Mouse (Mus musculus) megakaryocyte, embryonic 14.5 days (primary cell): Measurements from ENCODE around the gene Slamf9. TPM values are rescaled to one million over a fixed set of nuclear protein-coding genes. Genes with fewer than 3 reads are reported as not detected.

Source experiments
- H3K27me3 ChIP-seq: replicated peaks from 2 replicates; pipeline ENCODE3; 2012; ENCODE audit warnings: inconsistent platforms
- H3K36me3 ChIP-seq: replicated peaks from 2 replicates; pipeline ENCODE3; 2012; ENCODE audit warnings: low read length, inconsistent platforms, mixed read lengths
- H3K4me1 ChIP-seq: 2 replicates; pipeline ENCODE4 v1.6.1; 2012; ENCODE audit warnings: inconsistent platforms
- H3K4me3 ChIP-seq: replicated peaks from 2 replicates; pipeline ENCODE3; 2012; ENCODE audit warnings: moderate library complexity, mild to moderate bottlenecking, inconsistent platforms
- H3K9me3 ChIP-seq: 2 replicates; pipeline ENCODE4 v1.6.1; 2012; ENCODE audit warnings: inconsistent platforms
- FLI1 ChIP-seq: IDR thresholded peaks from 2 replicates; pipeline ENCODE4 v1.6.1; 2012; ENCODE audit warnings: low read length, inconsistent platforms, mixed read lengths
- GATA1 ChIP-seq: IDR thresholded peaks from 3 replicates; pipeline ENCODE4 v1.6.1; 2012; ENCODE audit warnings: mixed read lengths, low read length, inconsistent platforms, borderline replicate concordance
- polyA plus RNA-seq: library from polyadenylated mRNA; stranded (reverse); fragments of >175 nt; gene quantifications from 2 replicates; pipeline ENCODE4 v1.2.3, GENCODE M21; 2012; ENCODE audit warnings: low replicate concordance; ENCODE audit not compliant: insufficient read depth

Slamf9 gene
- polyA plus RNA-seq = not detected in 2 replicates

DNA sequence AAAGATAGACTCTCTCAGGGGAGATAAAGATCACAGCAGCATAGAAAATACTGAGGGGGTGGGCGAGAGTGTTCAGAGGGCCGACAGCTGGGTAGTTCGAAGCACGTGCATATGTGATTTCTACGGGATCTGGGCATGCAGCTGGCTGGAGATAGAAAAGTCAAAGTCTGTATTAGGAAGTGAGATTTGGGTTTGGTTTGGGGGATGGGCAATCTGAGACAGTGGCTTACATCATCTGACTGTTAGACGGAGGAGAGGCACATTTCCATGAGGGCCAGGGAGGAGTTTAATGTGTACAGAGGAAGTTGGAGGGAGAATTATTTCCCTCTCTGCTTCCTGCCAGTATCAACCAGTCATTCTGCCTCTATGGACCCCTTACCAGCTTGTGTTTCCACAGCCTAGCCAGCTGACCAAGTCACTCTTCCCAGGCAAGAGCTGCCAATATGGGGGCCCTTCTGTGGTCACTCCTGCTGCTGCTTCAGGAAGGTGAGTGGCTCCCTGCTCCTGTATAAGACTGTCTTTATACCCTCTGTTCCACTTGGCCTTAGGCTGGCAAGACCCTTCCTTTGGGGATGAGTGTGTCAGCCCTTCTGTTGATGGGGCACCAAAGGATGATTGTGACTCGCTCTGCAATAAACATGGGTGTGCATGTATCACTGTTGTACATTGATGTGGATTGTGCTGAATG is at the start of gene Slamf9:
Gene Slamf9 (plus strand): TSS at position 305 of the 688 bp plus-strand sequence.
- Histone ChIP-seq H3K4me3 (no peak within 1 kb of the TSS), H3K4me1 (peaks cover 11% of the 10 kb centered on the region), H3K9me3 (no peaks in the 10 kb centered on the region), H3K36me3 (no peaks in the 10 kb centered on the region), H3K27me3 (peaks cover 48% of the 10 kb centered on the region)
- no peak for TF ChIP-seq FLI1
- no peak for TF ChIP-seq GATA1

- H3K4me1 ChIP-seq = peaks cover 10% of the 10 kb centered on the region
- H3K27me3 ChIP-seq = peaks cover 8% of the 10 kb centered on the region
- H3K4me3 ChIP-seq = no peak overlapping the region
- H3K9me3 ChIP-seq = no peaks in the 10 kb centered on the region
- no peaks in the 10 kb centered on the region for H3K36me3 ChIP-seq
- no peak for TF ChIP-seq GATA1
- no peak for TF ChIP-seq FLI1
These were observed 48.7 kb upstream of the Slamf9 start for GRCm38 (mm10) chr1:172426419-172426818.

DNA sequence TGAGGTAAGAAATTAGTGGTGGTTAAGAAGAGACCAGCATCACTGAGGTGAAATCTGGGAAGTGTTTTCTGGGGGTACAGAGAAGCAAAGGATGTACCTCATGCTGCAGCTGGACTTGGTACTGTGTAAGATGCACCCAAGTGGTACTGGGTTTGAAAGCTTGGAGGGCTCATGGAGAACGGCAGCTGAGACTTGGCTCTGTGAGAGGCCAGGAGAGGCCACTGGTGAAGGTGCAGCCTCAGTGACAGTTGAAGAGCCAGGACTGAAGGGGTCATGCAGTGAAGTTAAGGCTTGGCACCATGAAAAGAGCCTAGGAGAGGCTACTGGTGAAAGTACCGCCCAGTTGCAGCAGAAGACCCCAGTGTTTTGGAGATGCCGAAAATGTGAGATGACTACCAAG is 47.3 kb upstream of the Slamf9 start:
- no peak overlapping the region for H3K4me3 ChIP-seq
- TF ChIP-seq GATA1 (no peak), FLI1 (no peak)
- H3K4me1 ChIP-seq = peaks cover 14% of the 10 kb centered on the region
- H3K9me3 ChIP-seq = no peaks in the 10 kb centered on the region
- H3K27me3 ChIP-seq = peaks cover 8% of the 10 kb centered on the region
- H3K36me3 ChIP-seq = no peaks in the 10 kb centered on the region

- no peak for TF ChIP-seq FLI1
- no peak for TF ChIP-seq GATA1
- H3K27me3 ChIP-seq = peaks cover 8% of the 10 kb centered on the region
These were observed 46.5 kb upstream of the Slamf9 start for GRCm38 (mm10) chr1:172428614-172429013.

DNA sequence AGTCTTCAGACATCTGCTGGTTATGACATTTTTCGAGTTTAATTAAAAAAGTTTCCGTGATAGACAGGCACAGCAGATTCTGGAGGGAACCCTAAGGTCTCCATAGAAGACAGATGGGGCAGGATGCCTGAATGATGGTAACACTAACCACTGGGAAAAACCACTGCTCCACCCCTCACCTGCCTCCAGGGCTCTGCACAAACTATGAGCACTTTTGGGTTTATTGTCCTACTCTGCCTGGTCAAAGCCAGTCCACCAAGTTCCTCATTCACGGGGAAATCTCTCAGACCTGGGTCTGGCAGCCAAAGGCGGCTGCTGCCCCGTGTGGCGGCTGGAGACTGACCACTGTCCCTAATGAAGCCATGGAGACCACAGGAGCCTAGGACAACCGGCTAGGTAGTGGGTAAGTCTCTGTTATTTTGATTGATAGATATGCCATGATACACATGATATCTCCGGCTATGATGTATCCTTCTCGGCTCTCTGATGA is 44.4 kb upstream of the Slamf9 start:
- Histone ChIP-seq H3K27me3 (peaks cover 8% of the 10 kb centered on the region), H3K9me3 (0 out of 2 replicates have a peak, but pooled peaks cover 3% of the 10 kb centered on the region), H3K4me1 (0 out of 2 replicates have a peak, but pooled peaks cover 4% of the 10 kb centered on the region), H3K36me3 (no peaks in the 10 kb centered on the region), H3K4me3 (no peak overlapping the region)
- TF ChIP-seq GATA1 (no peak), FLI1 (no peak)

More at GRCm38 (mm10) chr1:172428614-172429013, 46.5 kb upstream of the Slamf9 start:
- Histone ChIP-seq H3K4me1 (peaks cover 9% of the 10 kb centered on the region), H3K9me3 (no peaks in the 10 kb centered on the region), H3K36me3 (no peaks in the 10 kb centered on the region), H3K4me3 (no peak overlapping the region)

DNA sequence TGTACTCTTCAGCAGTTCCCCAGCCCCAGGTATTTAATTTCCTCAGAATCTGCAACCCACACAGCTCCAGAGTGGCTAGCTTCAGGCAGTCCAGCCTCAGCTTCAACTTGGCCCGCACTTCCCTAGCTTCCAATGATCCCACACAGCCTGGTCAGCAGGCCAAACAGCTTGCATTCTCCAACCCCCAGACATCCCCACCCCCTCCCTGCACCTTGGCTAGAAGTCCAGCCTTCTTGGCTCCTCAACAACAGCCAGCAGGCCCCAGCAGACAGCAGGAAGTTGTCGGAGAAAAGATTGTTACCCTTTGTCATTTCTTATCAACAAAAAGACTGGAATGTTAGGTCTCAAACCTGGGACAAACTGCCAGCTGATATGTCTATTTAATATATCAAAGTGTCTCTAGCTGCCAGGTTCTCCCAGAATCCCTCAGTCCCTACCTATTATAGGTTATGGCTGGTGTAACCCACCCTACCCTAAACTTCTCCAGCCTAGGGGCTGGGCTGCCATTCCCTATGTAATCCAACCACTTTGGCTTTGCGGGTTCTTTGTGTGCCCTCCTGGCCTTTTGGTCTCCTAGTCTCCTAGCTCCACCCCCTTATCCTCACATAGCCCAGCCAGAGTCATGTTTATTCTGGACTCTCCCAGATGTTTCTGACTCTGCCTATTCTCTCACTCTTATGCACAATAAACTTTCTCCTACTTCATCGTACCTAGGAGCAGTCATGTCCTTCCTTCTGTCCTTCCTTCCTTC is 43.1 kb upstream of the Slamf9 start:
- TF ChIP-seq GATA1 (no peak), FLI1 (no peak)
- H3K4me1 ChIP-seq = 0 out of 2 replicates have a peak, but pooled peaks cover 4% of the 10 kb centered on the region
- H3K9me3 ChIP-seq = 0 out of 2 replicates have a peak, but pooled peaks cover 3% of the 10 kb centered on the region
- H3K36me3 ChIP-seq = no peaks in the 10 kb centered on the region
- peaks cover 12% of the 10 kb centered on the region for H3K27me3 ChIP-seq
- no peak overlapping the region for H3K4me3 ChIP-seq

- TF ChIP-seq GATA1 (no peak), FLI1 (no peak)
- no peaks in the 10 kb centered on the region for H3K36me3 ChIP-seq
- no peak overlapping the region for H3K4me3 ChIP-seq
- H3K9me3 ChIP-seq = 0 out of 2 replicates have a peak, but pooled peaks cover 3% of the 10 kb centered on the region
- peaks cover 12% of the 10 kb centered on the region for H3K27me3 ChIP-seq
- 0 out of 2 replicates have a peak, but pooled peaks cover 4% of the 10 kb centered on the region for H3K4me1 ChIP-seq
These were observed 42.6 kb upstream of the Slamf9 start for GRCm38 (mm10) chr1:172432587-172432955.

- TF ChIP-seq GATA1 (no peak), FLI1 (no peak)
- Histone ChIP-seq H3K9me3 (0 out of 2 replicates have a peak, but pooled peaks cover 3% of the 10 kb centered on the region), H3K4me1 (0 out of 2 replicates have a peak, but pooled peaks cover 4% of the 10 kb centered on the region), H3K4me3 (no peak overlapping the region), H3K36me3 (no peaks in the 10 kb centered on the region), H3K27me3 (peaks cover 9% of the 10 kb centered on the region)
These were observed 41.9 kb upstream of the Slamf9 start for GRCm38 (mm10) chr1:172433012-172433850.

DNA sequence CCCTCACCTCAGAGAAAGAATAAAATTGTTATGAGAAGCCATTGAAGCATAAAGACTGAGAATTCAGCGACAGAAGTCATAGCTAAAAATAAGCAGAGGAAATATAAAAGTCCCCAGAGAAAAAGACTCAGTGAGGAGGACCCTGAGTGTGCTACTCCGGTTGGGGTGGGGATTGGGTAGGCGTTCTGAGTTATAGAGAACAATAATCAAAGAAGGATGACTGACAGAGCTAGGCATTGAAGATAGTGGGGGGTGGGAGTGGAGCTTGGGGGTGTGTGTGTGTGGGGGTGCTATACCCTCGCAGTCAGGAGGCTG is 41.4 kb upstream of the Slamf9 start:
- H3K27me3 ChIP-seq = peaks cover 11% of the 10 kb centered on the region
- H3K36me3 ChIP-seq = no peaks in the 10 kb centered on the region
- H3K4me3 ChIP-seq = no peak overlapping the region
- 0 out of 2 replicates have a peak, but pooled peaks cover 4% of the 10 kb centered on the region for H3K4me1 ChIP-seq
- TF ChIP-seq FLI1 (no peak), GATA1 (no peak)
- H3K9me3 ChIP-seq = 0 out of 2 replicates have a peak, but pooled peaks cover 3% of the 10 kb centered on the region
